ENCODE assay signal across 22 mouse cellular contexts in genomic region chr9:113213930-113214329, GRCm38 (mm10).
A peak's percentile ranks its signal among the peaks of the same experiment; 100 is the strongest.
DNase-seq lines count a peak whose midpoint lies in the region; ATAC-seq and TF ChIP-seq lines count a peak whose summit lies in the region.
"Had no signal": no experiment of that assay in that cellular context is flagged by ENCODE, and none has a peak within 500 bp of the region (broad histone marks: within the 10 kb centered on the region; RNA-seq: fewer than 3 reads in every experiment).

No protein-coding gene starts in this region.

- no peaks in the 10 kb centered on the region for H3K36me3 ChIP-seq in hindbrain, postnatal 0 days (ENCODE audit: insufficient read depth, low read length)
- H3K36me3 ChIP-seq in hindbrain, embryonic 14.5 days (replicated peaks; ENCODE audit: control insufficient read depth, insufficient read depth): no peaks in the 10 kb centered on the region
- H3K36me3 ChIP-seq: embryonic facial prominence, embryonic 10.5 days; forebrain, embryonic 15.5 days; hindbrain, embryonic 10.5 days; midbrain, embryonic 12.5 days; neural tube, embryonic 13.5 days had no signal

- H3K4me2 ChIP-seq in hindbrain, postnatal 0 days (ENCODE audit: low read depth, low read length): no peak overlapping the region
- H3K4me2 ChIP-seq in hindbrain, embryonic 14.5 days (replicated peaks): no peak overlapping the region
- H3K4me2 ChIP-seq: forebrain, embryonic 15.5 days; heart, embryonic 11.5 days; midbrain, embryonic 12.5 days; neural tube, embryonic 13.5 days had no signal

- no peak overlapping the region for H3K4me3 ChIP-seq in hindbrain, postnatal 0 days (ENCODE audit: low read length)
- H3K4me3 ChIP-seq in hindbrain, embryonic 14.5 days (replicated peaks; ENCODE audit: low read length): no peak overlapping the region
- H3K4me3 ChIP-seq: embryonic facial prominence, embryonic 10.5 days; forebrain, embryonic 15.5 days; hindbrain, embryonic 10.5 days; midbrain, embryonic 12.5 days; neural tube, embryonic 13.5 days had no signal

- ATAC-seq in hindbrain, postnatal 0 days: no peak
- no peak for ATAC-seq in hindbrain, embryonic 14.5 days (ENCODE audit: low FRiP score)
- ATAC-seq in frontal cortex, adult (ENCODE audit: low TSS enrichment): no peak; the same call in 1 of the 2 replicates
- ATAC-seq: forebrain, embryonic 15.5 days; liver, postnatal 0 days; lung, postnatal 0 days had no signal

- WGBS in hindbrain, postnatal 0 days: 58% methylated on average over 5 of the region's 5 CpGs
- 65% methylated on average over 5 of the region's 5 CpGs for WGBS in hindbrain, embryonic 14.5 days

- no peak overlapping the region for H3K9ac ChIP-seq in hindbrain, postnatal 0 days (replicated peaks; ENCODE audit: low read length)
- H3K9ac ChIP-seq in hindbrain, embryonic 14.5 days: no peak overlapping the region
- H3K9ac ChIP-seq: forebrain, embryonic 15.5 days; liver, postnatal 0 days; midbrain, embryonic 12.5 days; neural tube, embryonic 13.5 days had no signal

- H3K4me1 ChIP-seq in hindbrain, postnatal 0 days (ENCODE audit: insufficient read depth, low read length): peaks cover 3% of the 10 kb centered on the region; the same call in 1 of the 2 replicates
- H3K4me1 ChIP-seq in hindbrain, embryonic 14.5 days (replicated peaks; ENCODE audit: control insufficient read depth, insufficient read depth, low read length): peaks cover 6% of the 10 kb centered on the region; the same call in 1 of the 2 replicates
- H3K4me1 ChIP-seq: embryonic facial prominence, embryonic 10.5 days; forebrain, embryonic 15.5 days; hindbrain, embryonic 10.5 days; midbrain, embryonic 12.5 days had no signal

- H3K27me3 ChIP-seq in hindbrain, postnatal 0 days (ENCODE audit: insufficient read depth, low read length): no peaks in the 10 kb centered on the region
- no peaks in the 10 kb centered on the region for H3K27me3 ChIP-seq in hindbrain, embryonic 14.5 days (ENCODE audit: control insufficient read depth, insufficient read depth, low read length)
- H3K27me3 ChIP-seq: forebrain, embryonic 15.5 days; midbrain, embryonic 12.5 days; neural tube, embryonic 13.5 days had no signal

- peak; percentile 31 for DNase-seq in hindbrain, postnatal 0 days (ENCODE audit: low spot score)
- no peak for DNase-seq in hindbrain, embryonic 14.5 days (ENCODE audit: low spot score)
- peak; percentile 27 for DNase-seq in right cerebral cortex, adult 18-20 months
- no peak for DNase-seq in right cerebral cortex, postnatal 14 days
- DNase-seq in cerebellum, postnatal 10 days: peak; percentile 65 to 71
- no peak for DNase-seq in heart, postnatal 10 days
- no peak for DNase-seq in spleen, adult 12 weeks (ENCODE audit: low spot score)
- DNase-seq: adrenal gland, postnatal 14 days; gastrocnemius, postnatal 10 days; heart, adult 11 months; kidney, adult 11 months; layer of hippocampus, adult 9-11 months; liver, postnatal 0 days had no signal

- TF ChIP-seq CTCF in hindbrain, postnatal 0 days (IDR thresholded peaks at IDR 0.05; ENCODE audit: low read depth): no peak

- H3K9me3 ChIP-seq in hindbrain, postnatal 0 days (ENCODE audit: low read length): no peaks in the 10 kb centered on the region
- no peaks in the 10 kb centered on the region for H3K9me3 ChIP-seq in hindbrain, embryonic 14.5 days (ENCODE audit: control insufficient read depth, low read length)
- H3K9me3 ChIP-seq: embryonic facial prominence, embryonic 10.5 days; forebrain, embryonic 15.5 days; hindbrain, embryonic 10.5 days; midbrain, embryonic 12.5 days; neural tube, embryonic 13.5 days had no signal

- intact Hi-C loops in heart, postnatal 10 days (cut with DNase I): no loop called here

- no peak overlapping the region for H3K27ac ChIP-seq in hindbrain, postnatal 0 days
- no peak overlapping the region for H3K27ac ChIP-seq in hindbrain, embryonic 14.5 days
- H3K27ac ChIP-seq: embryonic facial prominence, embryonic 10.5 days; forebrain, embryonic 15.5 days; hindbrain, embryonic 10.5 days; midbrain, embryonic 12.5 days; neural tube, embryonic 13.5 days; stomach, postnatal 0 days had no signal

Comparison
In these comparisons a context has a peak if more than half of its experiments do, and no peak if none do; other contexts are left out.
1. DNase-seq: peak in hindbrain, postnatal 0 days (single experiment), right cerebral cortex, adult 18-20 months (single experiment) and cerebellum, postnatal 10 days (2 of 2); none in hindbrain, embryonic 14.5 days (single experiment), right cerebral cortex, postnatal 14 days (single experiment), heart, postnatal 10 days (0 of 2) and spleen, adult 12 weeks (single experiment).